Mouse (Mus musculus) hematopoietic multipotent progenitor cell, adult 10-12 weeks (in vitro differentiated cells): ENCODE measurements around the gene Wfdc21. TPM values are rescaled to one million over a fixed set of nuclear protein-coding genes. Genes with fewer than 3 reads are reported as not detected.

Experiments used
- polyA plus RNA-seq: library from polyadenylated mRNA; stranded (reverse); fragments of >175 nt; gene quantifications from 2 replicates; pipeline ENCODE4 v1.2.3, GENCODE M21; 2012; ENCODE audit warnings: low replicate concordance

Wfdc21 gene
- 0.59 and 4.3 TPM in 2 replicates for polyA plus RNA-seq

DNA sequence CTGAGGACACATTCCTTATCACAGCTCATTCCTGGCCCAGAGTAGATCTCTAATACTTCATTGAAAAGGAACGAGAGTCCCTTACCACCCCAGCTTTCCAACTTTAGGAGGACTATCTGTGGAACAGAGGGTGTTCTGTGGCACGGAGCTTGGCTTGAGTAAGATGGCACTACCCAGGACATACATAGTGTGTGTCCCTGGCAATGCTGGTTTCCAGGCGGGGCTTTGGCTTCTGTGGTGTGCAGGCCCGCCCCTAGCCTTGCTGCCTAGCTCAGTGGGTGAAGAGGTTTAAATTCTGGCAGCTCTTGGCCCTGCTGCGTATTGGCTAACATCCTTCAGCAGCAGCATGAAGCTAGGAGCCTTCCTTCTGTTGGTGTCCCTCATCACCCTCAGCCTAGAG is at the start of gene Wfdc21:
Gene Wfdc21, plus strand, starts transcription at position 260 of the 400 bp plus-strand sequence.

DNA sequence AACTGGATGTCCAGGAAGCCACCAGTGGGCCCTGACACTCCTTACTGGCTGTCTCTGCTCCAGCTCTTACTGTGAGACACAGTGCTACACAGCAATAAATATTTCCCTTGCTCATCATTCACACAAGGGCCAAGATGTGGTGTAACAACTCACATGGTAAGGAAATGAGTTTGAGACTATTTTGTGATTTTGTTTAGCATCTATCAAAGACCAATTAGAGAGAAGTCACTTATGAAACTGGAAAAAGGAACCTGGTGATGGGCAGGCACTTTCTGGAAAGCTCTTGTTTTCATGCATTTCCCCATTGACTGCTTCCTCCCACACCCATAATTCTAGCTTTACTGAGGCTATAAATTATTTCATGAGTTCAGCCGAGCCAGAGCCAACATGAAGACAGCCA is 43.0 kb upstream of the Wfdc21 start, which contains the start of gene Wfdc17:
Gene Wfdc17, plus strand, starts transcription at position 287 of the 400 bp plus-strand sequence.

DNA sequence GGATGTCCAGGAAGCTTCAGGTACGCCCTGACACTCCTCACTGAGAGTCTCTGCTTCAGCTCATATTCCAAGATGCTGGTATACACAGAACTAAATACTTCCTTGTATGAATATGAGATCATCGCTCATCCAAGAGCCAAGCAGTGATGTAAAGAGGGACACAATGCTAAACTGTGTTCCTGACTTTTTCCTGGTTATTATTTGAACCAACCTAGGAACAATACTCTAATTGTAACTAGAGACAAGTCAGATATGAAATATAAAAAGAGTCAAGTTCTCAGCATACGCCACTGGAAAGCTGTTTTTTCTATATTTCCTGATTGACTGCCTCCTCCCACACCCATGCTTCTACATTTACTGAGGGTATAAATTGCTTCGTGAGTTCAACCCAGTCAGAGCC is 38.0 kb upstream of the Wfdc21 start, which contains the start of gene Wfdc18:
Gene Wfdc18, plus strand, starts transcription at position 301 of the 400 bp plus-strand sequence.

DNA sequence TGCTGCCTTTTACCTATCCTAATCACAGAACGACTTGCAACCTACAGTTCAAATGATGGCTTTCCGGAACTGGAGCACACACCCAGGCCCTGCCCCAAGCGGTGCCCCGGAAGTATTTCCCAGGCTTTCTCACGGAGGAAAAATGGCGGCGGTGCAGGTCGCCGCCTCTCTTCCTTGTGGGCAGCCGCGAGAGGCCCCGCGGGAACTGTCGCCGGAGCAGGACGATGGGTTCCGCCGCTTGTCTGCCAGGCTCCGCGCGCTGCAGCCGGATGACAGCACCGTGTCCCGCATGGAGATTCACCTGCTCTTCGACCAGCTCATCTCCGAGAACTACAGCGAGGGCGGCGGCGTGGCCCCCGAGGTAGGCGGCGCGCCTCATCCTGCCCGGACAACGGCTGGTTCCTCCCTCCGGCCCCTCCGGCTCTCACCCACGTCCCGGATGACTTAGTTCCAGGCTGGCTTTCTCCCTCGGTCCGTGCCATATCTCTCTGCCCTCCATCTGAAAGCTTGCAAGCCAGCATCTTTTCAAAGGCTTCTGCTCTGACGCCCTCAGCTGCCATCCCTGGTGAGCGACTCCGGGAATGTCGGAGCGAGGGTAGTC is 6.9 kb downstream of the Wfdc21 start, which contains the start of gene Heatr6:
Gene Heatr6, plus strand, starts transcription at position 116 of the 601 bp plus-strand sequence.

Other genes with a start within 250 kb of the Wfdc21 start
- gene Heatr9, start 224.8 kb upstream of the Wfdc21 start, polyA plus RNA-seq, result 0.16 and 0.21 TPM in 2 replicates
- 225 and 372 TPM in 2 replicates for gene Ccl5, start 216.4 kb upstream of the Wfdc21 start, polyA plus RNA-seq
- gene Ccl9, start 168.3 kb upstream of the Wfdc21 start, polyA plus RNA-seq, result 1.7 and 5.0 TPM in 2 replicates
- gene Ccl6, start 153.9 kb upstream of the Wfdc21 start, polyA plus RNA-seq, result 16.2 and 122 TPM in 2 replicates
- not detected in 2 replicates for gene Rpl9-ps1, start 101.3 kb upstream of the Wfdc21 start, polyA plus RNA-seq
- 2.7 and 7.1 TPM in 2 replicates for gene Ccl3, start 97.6 kb upstream of the Wfdc21 start, polyA plus RNA-seq
- 4.0 and 5.5 TPM in 2 replicates for gene Ccl4, start 84.4 kb upstream of the Wfdc21 start, polyA plus RNA-seq
- 1.1 and 1.6 TPM in 2 replicates for gene Wfdc17, start 42.9 kb upstream of the Wfdc21 start, polyA plus RNA-seq
- gene Wfdc18, start 37.9 kb upstream of the Wfdc21 start, polyA plus RNA-seq, result not detected in 2 replicates
- 12.9 and 13.2 TPM in 2 replicates for gene Heatr6, start 6.8 kb downstream of the Wfdc21 start, polyA plus RNA-seq
- 0.64 and 0.88 TPM in 2 replicates for gene Hnf1b, start 103.1 kb downstream of the Wfdc21 start, polyA plus RNA-seq
- 2.8 and 3.4 TPM in 2 replicates for gene Ddx52, start 195.1 kb downstream of the Wfdc21 start, polyA plus RNA-seq
- gene Synrg, start 217.5 kb downstream of the Wfdc21 start, polyA plus RNA-seq, result 6.6 and 22.6 TPM in 2 replicates